Mouse (Mus musculus) lung, embryonic 16.5 days (tissue): ENCODE measurements at regions not wholly inside any gene's neighbourhood (a gene's known extent, or its start where the extent isn't known, plus 50 kb on each side); places are given as distances from the start of the nearest gene placed in this dataset.

Experiments
- ATAC-seq: fragments of 200-750 bp; cut with Nextera tagmentation; 2 replicates; pipeline ENCODE4 v1.8.0; 2017; ENCODE audit warnings: low read depth, mild to moderate bottlenecking, moderate library complexity
- H3K27ac ChIP-seq: fragments of 300-500 bp; sonication (generic); 2 replicates; pipeline ENCODE4 v1.5.1; 2014; ENCODE audit warnings: mild to moderate bottlenecking, control low read depth, low read length
- H3K27me3 ChIP-seq: fragments of 300-500 bp; sonication (generic); 2 replicates; pipeline ENCODE4 v1.6.1; 2014; ENCODE audit warnings: low read depth, low read length, mixed read lengths; ENCODE audit not compliant: control insufficient read depth, insufficient read depth
- H3K36me3 ChIP-seq: fragments of 300-500 bp; sonication (generic); 2 replicates; pipeline ENCODE4 v1.6.1; 2014; ENCODE audit warnings: low read length; ENCODE audit not compliant: control insufficient read depth, insufficient read depth
- H3K4me1 ChIP-seq: fragments of 300-500 bp; sonication (generic); replicated peaks from 2 replicates; pipeline ENCODE4 v1.6.1; 2014; ENCODE audit warnings: low read length, mixed read lengths; ENCODE audit not compliant: control insufficient read depth, insufficient read depth
- H3K4me2 ChIP-seq: fragments of 300-500 bp; sonication (generic); 2 replicates; pipeline ENCODE4 v1.6.1; 2014; ENCODE audit warnings: low read depth, low read length, control low read depth
- H3K4me3 ChIP-seq: fragments of 300-500 bp; sonication (generic); 2 replicates; pipeline ENCODE4 v1.5.1; 2014; ENCODE audit warnings: mild to moderate bottlenecking, low read length, control low read depth
- H3K9ac ChIP-seq: fragments of 300-500 bp; sonication (generic); 2 replicates; pipeline ENCODE4 v1.6.1; 2014; ENCODE audit warnings: low read length, control low read depth
- H3K9me3 ChIP-seq: fragments of 300-500 bp; sonication (generic); 2 replicates; pipeline ENCODE4 v1.6.1; 2016; ENCODE audit warnings: low read length; ENCODE audit not compliant: control insufficient read depth
- WGBS: fragments of 180-500 bp; shearing (Covaris S2); extraction: QIAGEN DNeasy Blood & Tissue Kit; methylation state at CpG from one replicate; pipeline ENCODE4 v1.1.7; 2014; 5-methylcytosine and 5-hydroxymethylcytosine counted together

GRCm38 (mm10) chr1:90449571-90450226 is 153.1 kb upstream of the Cops8 start:
- Histone ChIP-seq H3K4me3 (no peak overlapping the region), H3K27me3 (peaks cover 2% of the 10 kb centered on the region; the same call in 1 of the 2 replicates), H3K9me3 (no peaks in the 10 kb centered on the region), H3K9ac (no peak overlapping the region), H3K4me2 (no peak overlapping the region), H3K27ac (no peak overlapping the region), H3K36me3 (no peaks in the 10 kb centered on the region), H3K4me1 (0 out of 2 replicates have a peak, but pooled peaks cover 2% of the 10 kb centered on the region)
- 51% methylated on average over 7 of the region's 7 CpGs for WGBS
- no peak for ATAC-seq

- H3K9me3 ChIP-seq = no peaks in the 10 kb centered on the region
- no peak overlapping the region for H3K27ac ChIP-seq
- no peaks in the 10 kb centered on the region for H3K36me3 ChIP-seq
- 76% methylated on average over 6 of the region's 6 CpGs for WGBS
- peaks cover 3% of the 10 kb centered on the region; the same call in 1 of the 2 replicates for H3K27me3 ChIP-seq
- no peak overlapping the region for H3K9ac ChIP-seq
- H3K4me1 ChIP-seq = 0 out of 2 replicates have a peak, but pooled peaks cover 2% of the 10 kb centered on the region
- no peak overlapping the region for H3K4me2 ChIP-seq
- no peak overlapping the region for H3K4me3 ChIP-seq
- no peak for ATAC-seq
Observed at GRCm38 (mm10) chr1:90451942-90452557, 150.7 kb upstream of the Cops8 start.

- no peak overlapping the region for H3K9ac ChIP-seq
- WGBS = 42% methylated on average over 7 of the region's 7 CpGs
Observed at GRCm38 (mm10) chr1:90454263-90454662, 148.5 kb upstream of the Cops8 start.

GRCm38 (mm10) chr1:90457396-90457795 is 145.4 kb upstream of the Cops8 start:
- Histone ChIP-seq H3K4me3 (no peak overlapping the region), H3K27me3 (peaks cover 5% of the 10 kb centered on the region), H3K9ac (no peak overlapping the region), H3K4me2 (no peak overlapping the region), H3K27ac (no peak overlapping the region), H3K9me3 (no peaks in the 10 kb centered on the region), H3K4me1 (no peaks in the 10 kb centered on the region), H3K36me3 (no peaks in the 10 kb centered on the region)
- ATAC-seq = no peak
- 27% methylated on average over 9 of the region's 9 CpGs for WGBS

More at GRCm38 (mm10) chr1:90454263-90454662, 148.5 kb upstream of the Cops8 start:
- Histone ChIP-seq H3K27ac (no peak overlapping the region), H3K4me2 (no peak overlapping the region), H3K4me1 (0 out of 2 replicates have a peak, but pooled peaks cover 2% of the 10 kb centered on the region), H3K36me3 (no peaks in the 10 kb centered on the region), H3K9me3 (no peaks in the 10 kb centered on the region), H3K27me3 (peaks cover 5% of the 10 kb centered on the region), H3K4me3 (no peak overlapping the region)
- no peak for ATAC-seq

GRCm38 (mm10) chr1:90458176-90458575 is 144.6 kb upstream of the Cops8 start:
- Histone ChIP-seq H3K9ac (no peak overlapping the region), H3K36me3 (no peaks in the 10 kb centered on the region), H3K27ac (no peak overlapping the region), H3K4me1 (no peaks in the 10 kb centered on the region), H3K4me2 (no peak overlapping the region), H3K4me3 (no peak overlapping the region), H3K27me3 (peaks cover 5% of the 10 kb centered on the region), H3K9me3 (no peaks in the 10 kb centered on the region)
- no peak for ATAC-seq
- 72% methylated on average over 8 of the region's 8 CpGs for whole genome bisulfite sequencing

- no peaks in the 10 kb centered on the region for H3K9me3 ChIP-seq
- ATAC-seq = no peak
- 82% methylated on average over 1 of the region's 1 CpGs for WGBS
- peaks cover 3% of the 10 kb centered on the region; the same call in 1 of the 2 replicates for H3K27me3 ChIP-seq
- H3K4me3 ChIP-seq = no peak overlapping the region
- no peak overlapping the region for H3K4me2 ChIP-seq
- no peak overlapping the region for H3K27ac ChIP-seq
- no peaks in the 10 kb centered on the region for H3K4me1 ChIP-seq
- H3K9ac ChIP-seq = no peak overlapping the region
- H3K36me3 ChIP-seq = no peaks in the 10 kb centered on the region
Observed at GRCm38 (mm10) chr1:90461699-90462098, 141.1 kb upstream of the Cops8 start.

- no peaks in the 10 kb centered on the region for H3K9me3 ChIP-seq
- WGBS = 39% methylated on average over 6 of the region's 6 CpGs
- H3K27ac ChIP-seq = no peak overlapping the region
- ATAC-seq = no peak
- H3K4me2 ChIP-seq = no peak overlapping the region
- H3K9ac ChIP-seq = no peak overlapping the region
- 0 out of 2 replicates have a peak, but pooled peaks cover 2% of the 10 kb centered on the region for H3K27me3 ChIP-seq
- H3K36me3 ChIP-seq = no peaks in the 10 kb centered on the region
- H3K4me3 ChIP-seq = no peak overlapping the region
- no peaks in the 10 kb centered on the region for H3K4me1 ChIP-seq
Observed at GRCm38 (mm10) chr1:90463302-90463701, 139.5 kb upstream of the Cops8 start.

GRCm38 (mm10) chr1:90467646-90468045 is 135.1 kb upstream of the Cops8 start:
- H3K27me3 ChIP-seq = 0 out of 2 replicates have a peak, but pooled peaks cover 6% of the 10 kb centered on the region
- H3K27ac ChIP-seq = no peak overlapping the region
- WGBS = 75% methylated on average over 9 of the region's 9 CpGs
- no peak for ATAC-seq
- no peak overlapping the region for H3K4me3 ChIP-seq
- H3K9me3 ChIP-seq = no peaks in the 10 kb centered on the region
- peaks cover 4% of the 10 kb centered on the region; the same call in 1 of the 2 replicates for H3K4me1 ChIP-seq
- H3K4me2 ChIP-seq = no peak overlapping the region
- H3K9ac ChIP-seq = no peak overlapping the region
- H3K36me3 ChIP-seq = no peaks in the 10 kb centered on the region

- Histone ChIP-seq H3K9me3 (no peaks in the 10 kb centered on the region), H3K4me1 (peaks cover 4% of the 10 kb centered on the region; the same call in 1 of the 2 replicates), H3K36me3 (no peaks in the 10 kb centered on the region), H3K27me3 (0 out of 2 replicates have a peak, but pooled peaks cover 6% of the 10 kb centered on the region), H3K4me3 (no peak overlapping the region), H3K4me2 (no peak overlapping the region), H3K9ac (no peak overlapping the region), H3K27ac (no peak overlapping the region)
- no peak for ATAC-seq
- 51% methylated on average over 10 of the region's 10 CpGs for WGBS
Observed at GRCm38 (mm10) chr1:90470996-90471395, 131.8 kb upstream of the Cops8 start.
